Mouse (Mus musculus): ENCODE measurements at regions not wholly inside any gene's neighbourhood (a gene's known extent, or its start where the extent isn't known, plus 50 kb on each side); places are given as distances from the start of the nearest gene placed in this dataset.

GRCm38 (mm10) chr4:12778163-12778562 is 606.3 kb upstream of the Fam92a start:
- TF ChIP-seq CTCF (IDR thresholded peaks at IDR 0.05; ENCODE audit: low read depth, low read length) (no peak), TAL1 (conservative IDR thresholded peaks at IDR 0.05; ENCODE audit: low read depth, low read length) (no peak), POLR2AphosphoS5 (IDR thresholded peaks at IDR 0.05; ENCODE audit: insufficient replicate concordance, low read depth, low read length) (no peak), GATA1 (IDR thresholded peaks at IDR 0.05; ENCODE audit: borderline replicate concordance, low read length) (no peak)
